Mouse (Mus musculus) thymus, adult 2 months (tissue): ENCODE measurements around the gene Glrx5.

Experiments used
- CTCF ChIP-seq: fragments of 200-500 bp; IDR thresholded peaks from 2 replicates; pipeline ENCODE4 v1.5.1; 2012; ENCODE audit warnings: mild to moderate bottlenecking, control low read depth, low read length, moderate library complexity, borderline replicate concordance; ENCODE audit not compliant: control insufficient read depth, poor library complexity, insufficient read depth; ENCODE audit errors: extremely low read depth
- POLR2A ChIP-seq: fragments of 200-500 bp; IDR thresholded peaks from 2 replicates; pipeline ENCODE4 v1.6.1; 2012; ENCODE audit warnings: mild to moderate bottlenecking, low read length, control low read depth, moderate library complexity; ENCODE audit not compliant: control insufficient read depth, poor library complexity, insufficient read depth; ENCODE audit errors: extremely low read depth

GRCm38 (mm10) chr12:105049813-105050212, 17.3 kb downstream of the Glrx5 start:
- TF ChIP-seq CTCF (no peak), POLR2A (no peak)
